Mouse (Mus musculus) ovary, adult 18-20 months (tissue): ENCODE results near the gene Dhodh.

Experiments used
- DNase-seq: peaks from one replicate; pipeline ENCODE4 v3.0.0; 2022; ENCODE audit warnings: low spot score, mixed read lengths

Dhodh gene

GRCm38 (mm10) chr8:109608271-109609152 lies at the start of gene Dhodh:
Dhodh (minus strand) TSS chr8:109608673.
- DNase-seq, result peak; percentile 92

- DNase-seq, result no peak
These were observed 48.4 kb upstream of the Dhodh start for GRCm38 (mm10) chr8:109656860-109657259.

- DNase-seq, result no peak
These were observed 42.3 kb upstream of the Dhodh start for GRCm38 (mm10) chr8:109650801-109651200.

GRCm38 (mm10) chr8:109648469-109648868 lies 40.0 kb upstream of the Dhodh start:
- DNase-seq, result no peak

- no peak for DNase-seq
These were observed 38.9 kb upstream of the Dhodh start for GRCm38 (mm10) chr8:109647331-109647730.

- DNase-seq, result no peak
These were observed 32.8 kb upstream of the Dhodh start for GRCm38 (mm10) chr8:109641236-109641635.

GRCm38 (mm10) chr8:109640410-109640809 lies 31.9 kb upstream of the Dhodh start:
- DNase-seq, result no peak

GRCm38 (mm10) chr8:109638851-109639250 lies 30.4 kb upstream of the Dhodh start:
- no peak for DNase-seq

- DNase-seq, result no peak
These were observed 26.7 kb upstream of the Dhodh start for GRCm38 (mm10) chr8:109635146-109635545.

- DNase-seq, result no peak
These were observed 24.0 kb upstream of the Dhodh start for GRCm38 (mm10) chr8:109632498-109632897.

GRCm38 (mm10) chr8:109628638-109629037 lies 20.2 kb upstream of the Dhodh start:
- no peak for DNase-seq

- no peak for DNase-seq
These were observed 7.1 kb upstream of the Dhodh start for GRCm38 (mm10) chr8:109615569-109615968.

- no peak for DNase-seq
These were observed 6.1 kb upstream of the Dhodh start, which contains the start of gene Pkd1l3 for GRCm38 (mm10) chr8:109614243-109615210. Pkd1l3 (plus strand) TSS chr8:109614517.

GRCm38 (mm10) chr8:109609153-109609502 lies 655 bp upstream of the Dhodh start:
- DNase-seq, result no peak

- DNase-seq, result no peak
These were observed 823 bp downstream of the Dhodh start for GRCm38 (mm10) chr8:109607650-109608049.

- DNase-seq, result no peak
These were observed 1.7 kb downstream of the Dhodh start for GRCm38 (mm10) chr8:109606725-109607124.

- DNase-seq, result no peak
These were observed 12.6 kb downstream of the Dhodh start for GRCm38 (mm10) chr8:109595854-109596253.

- DNase-seq, result no peak
These were observed 15.2 kb downstream of the Dhodh start for GRCm38 (mm10) chr8:109593117-109593788.

GRCm38 (mm10) chr8:109592164-109592563 lies 16.3 kb downstream of the Dhodh start:
- DNase-seq, result no peak

- no peak for DNase-seq
These were observed 17.1 kb downstream of the Dhodh start for GRCm38 (mm10) chr8:109591367-109591766.

GRCm38 (mm10) chr8:109590901-109591300 lies 17.6 kb downstream of the Dhodh start:
- no peak for DNase-seq

- DNase-seq, result peak; percentile 49
These were observed 21.4 kb downstream of the Dhodh start for GRCm38 (mm10) chr8:109586972-109587504.
